Mouse (Mus musculus): Measurements from ENCODE around the gene Plekhm2.

The Plekhm2 gene

GRCm38 (mm10) chr4:141664799-141665198, at the start of gene Plekhm2:
Gene Plekhm2 (minus strand): TSS chr4:141664899.
- no peak for DNase-seq (ENCODE audit: low spot score in 2 of 2)

- no peak for DNase-seq (ENCODE audit: low spot score in 2 of 2)
These were observed 49.0 kb upstream of the Plekhm2 start for GRCm38 (mm10) chr4:141713598-141714142.

- no peak for DNase-seq (ENCODE audit: low spot score in 2 of 2)
These were observed 46.6 kb upstream of the Plekhm2 start for GRCm38 (mm10) chr4:141711250-141711649.

GRCm38 (mm10) chr4:141708971-141709370, 44.3 kb upstream of the Plekhm2 start:
- DNase-seq (ENCODE audit: low spot score in 2 of 2): no peak

GRCm38 (mm10) chr4:141708005-141708404, 43.3 kb upstream of the Plekhm2 start:
- no peak for DNase-seq (ENCODE audit: low spot score in 2 of 2)

- peak; percentile 32 to 48 for DNase-seq (ENCODE audit: low spot score in 2 of 2)
These were observed 40.6 kb upstream of the Plekhm2 start for GRCm38 (mm10) chr4:141705331-141705730.

- no peak for DNase-seq (ENCODE audit: low spot score in 2 of 2)
These were observed 39.9 kb upstream of the Plekhm2 start for GRCm38 (mm10) chr4:141704625-141705024.

- no peak for DNase-seq (ENCODE audit: low spot score in 2 of 2)
These were observed 30.0 kb upstream of the Plekhm2 start for GRCm38 (mm10) chr4:141694719-141695118.

GRCm38 (mm10) chr4:141688505-141688904, 23.8 kb upstream of the Plekhm2 start:
- DNase-seq (ENCODE audit: low spot score in 2 of 2): no peak

- no peak for DNase-seq (ENCODE audit: low spot score in 2 of 2)
These were observed 21.8 kb upstream of the Plekhm2 start for GRCm38 (mm10) chr4:141686525-141686924.

- no peak for DNase-seq (ENCODE audit: low spot score in 2 of 2)
These were observed 21.4 kb upstream of the Plekhm2 start for GRCm38 (mm10) chr4:141686093-141686492.

- DNase-seq (ENCODE audit: low spot score in 2 of 2): no peak
These were observed 20.8 kb upstream of the Plekhm2 start, which contains the start of gene Rsc1a1 for GRCm38 (mm10) chr4:141685499-141685898. Gene Rsc1a1 (minus strand): TSS chr4:141685599.

GRCm38 (mm10) chr4:141682706-141683230, 18.1 kb upstream of the Plekhm2 start:
- DNase-seq (ENCODE audit: low spot score in 2 of 2): no peak

GRCm38 (mm10) chr4:141681767-141682166, 17.1 kb upstream of the Plekhm2 start:
- no peak for DNase-seq (ENCODE audit: low spot score in 2 of 2)

- DNase-seq (ENCODE audit: low spot score in 2 of 2): no peak
These were observed 16.2 kb upstream of the Plekhm2 start for GRCm38 (mm10) chr4:141680892-141681291.

GRCm38 (mm10) chr4:141679016-141679415, 14.3 kb upstream of the Plekhm2 start:
- no peak for DNase-seq (ENCODE audit: low spot score in 2 of 2)

- no peak for DNase-seq (ENCODE audit: low spot score in 2 of 2)
These were observed 11.8 kb upstream of the Plekhm2 start for GRCm38 (mm10) chr4:141676462-141676979.

- DNase-seq (ENCODE audit: low spot score in 2 of 2): no peak
These were observed 7.6 kb upstream of the Plekhm2 start for GRCm38 (mm10) chr4:141672325-141672724.

GRCm38 (mm10) chr4:141671389-141671788, 6.7 kb upstream of the Plekhm2 start:
- DNase-seq (ENCODE audit: low spot score in 2 of 2): no peak

- DNase-seq (ENCODE audit: low spot score in 2 of 2): no peak
These were observed 5.4 kb upstream of the Plekhm2 start for GRCm38 (mm10) chr4:141669898-141670712.

- peak in 1 of 2 experiments; percentile 71 for DNase-seq (ENCODE audit: low spot score in 2 of 2)
These were observed 521 bp downstream of the Plekhm2 start for GRCm38 (mm10) chr4:141664011-141664745.
